Mouse (Mus musculus) stomach, postnatal 0 days (tissue): ENCODE measurements at regions not wholly inside any gene's neighbourhood (a gene's known extent, or its start where the extent isn't known, plus 50 kb on each side); places are given as distances from the start of the nearest gene placed in this dataset.

ENCODE experiments used
- ATAC-seq: fragments of 200-750 bp; cut with Nextera tagmentation; 2 replicates; pipeline ENCODE4 v1.8.0; 2017; ENCODE audit not compliant: low FRiP score, low TSS enrichment
- DNase-seq: peaks from one replicate; pipeline ENCODE4 v3.0.0-alpha.2; 2016; ENCODE audit warnings: low spot score
- H3K27ac ChIP-seq: fragments of 300-500 bp; sonication (generic); replicated peaks from 2 replicates; pipeline ENCODE4 v1.5.1; 2014; ENCODE audit warnings: mild to moderate bottlenecking, control low read depth
- H3K27me3 ChIP-seq: fragments of 300-500 bp; sonication (generic); 2 replicates; pipeline ENCODE4 v1.6.1; 2014; ENCODE audit warnings: low read length; ENCODE audit not compliant: control insufficient read depth, insufficient read depth
- H3K36me3 ChIP-seq: fragments of 300-500 bp; sonication (generic); 2 replicates; pipeline ENCODE4 v1.6.1; 2014; ENCODE audit warnings: low read length, mixed read lengths; ENCODE audit not compliant: control insufficient read depth, insufficient read depth
- H3K4me1 ChIP-seq: fragments of 300-500 bp; sonication (generic); replicated peaks from 2 replicates; pipeline ENCODE4 v1.6.1; 2014; ENCODE audit warnings: antibody characterized with exemption; ENCODE audit not compliant: control insufficient read depth, insufficient read depth
- H3K4me2 ChIP-seq: fragments of 300-500 bp; sonication (generic); replicated peaks from 2 replicates; pipeline ENCODE4 v1.6.1; 2014; ENCODE audit warnings: low read depth, mild to moderate bottlenecking, control low read depth, moderate library complexity
- H3K4me3 ChIP-seq: fragments of 300-500 bp; sonication (generic); 2 replicates; pipeline ENCODE4 v1.5.1; 2014; ENCODE audit warnings: low read depth, low read length, control low read depth
- H3K9ac ChIP-seq: fragments of 300-500 bp; sonication (generic); 2 replicates; pipeline ENCODE4 v1.6.1; 2014; ENCODE audit warnings: mild to moderate bottlenecking, low read length, control low read depth, mixed read lengths
- H3K9me3 ChIP-seq: fragments of 300-500 bp; sonication (generic); 2 replicates; pipeline ENCODE4 v1.6.1; 2016; ENCODE audit warnings: low read length; ENCODE audit not compliant: control insufficient read depth
- CTCF ChIP-seq: IDR thresholded peaks from 2 replicates; pipeline ENCODE4 v1.5.1; 2016; ENCODE audit warnings: antibody characterized with exemption, low read depth, mild to moderate bottlenecking, moderate library complexity
- EP300 ChIP-seq: optimal IDR thresholded peaks from 2 replicates; pipeline ENCODE3; 2016; ENCODE audit warnings: antibody characterized with exemption
- WGBS: fragments of 180-500 bp; shearing (Covaris S2); extraction: QIAGEN DNeasy Blood & Tissue Kit; methylation state at CpG from one replicate; pipeline ENCODE4 v1.1.7; 2014; 5-methylcytosine and 5-hydroxymethylcytosine counted together

GRCm38 (mm10) chr7:37373864-37374263, 399.6 kb downstream of the Zfp536 start:
- no peak overlapping the region for H3K27ac ChIP-seq
- H3K4me3 ChIP-seq, result no peak overlapping the region
- no peak overlapping the region for H3K9ac ChIP-seq
- no peaks in the 10 kb centered on the region for H3K36me3 ChIP-seq
- H3K4me1 ChIP-seq, result no peaks in the 10 kb centered on the region
- no peaks in the 10 kb centered on the region for H3K27me3 ChIP-seq
- ATAC-seq (peak; percentile 30; the same call in 1 of the 2 replicates), DNase-seq (peak; percentile 78)
- H3K9me3 ChIP-seq, result no peaks in the 10 kb centered on the region
- no peak for TF ChIP-seq EP300
- TF ChIP-seq CTCF, result peak; percentile 99
- 0 out of 2 replicates have a peak overlapping the region, but pooled peaks have one; percentile 29 for H3K4me2 ChIP-seq
- WGBS, result 8% methylated on average over 11 of the region's 11 CpGs

GRCm38 (mm10) chr7:37375044-37375443, 398.4 kb downstream of the Zfp536 start:
- no peaks in the 10 kb centered on the region for H3K27me3 ChIP-seq
- no peak for DNase-seq
- H3K4me2 ChIP-seq, result no peak overlapping the region
- H3K4me1 ChIP-seq, result no peaks in the 10 kb centered on the region
- WGBS, result 57% methylated on average over 9 of the region's 9 CpGs
- no peaks in the 10 kb centered on the region for H3K36me3 ChIP-seq
- no peak overlapping the region for H3K9ac ChIP-seq
- TF ChIP-seq CTCF (no peak), EP300 (no peak)
- H3K27ac ChIP-seq, result no peak overlapping the region
- no peak for ATAC-seq
- H3K9me3 ChIP-seq, result no peaks in the 10 kb centered on the region
- no peak overlapping the region for H3K4me3 ChIP-seq

GRCm38 (mm10) chr7:37375591-37375990, 397.9 kb downstream of the Zfp536 start:
- Histone ChIP-seq H3K4me2 (no peak overlapping the region), H3K4me1 (no peaks in the 10 kb centered on the region), H3K36me3 (no peaks in the 10 kb centered on the region), H3K27me3 (no peaks in the 10 kb centered on the region), H3K9me3 (no peaks in the 10 kb centered on the region), H3K4me3 (no peak overlapping the region), H3K27ac (no peak overlapping the region), H3K9ac (no peak overlapping the region)
- WGBS, result 46% methylated on average over 11 of the region's 11 CpGs
- no peak for TF ChIP-seq EP300
- ATAC-seq, result no peak
- DNase-seq, result no peak

GRCm38 (mm10) chr7:37376207-37376606, 397.2 kb downstream of the Zfp536 start:
- Histone ChIP-seq H3K4me2 (no peak overlapping the region), H3K27ac (no peak overlapping the region), H3K9ac (no peak overlapping the region), H3K4me3 (no peak overlapping the region), H3K4me1 (no peaks in the 10 kb centered on the region), H3K27me3 (no peaks in the 10 kb centered on the region), H3K36me3 (no peaks in the 10 kb centered on the region), H3K9me3 (no peaks in the 10 kb centered on the region)
- ATAC-seq (no peak), DNase-seq (no peak)
- no peak for TF ChIP-seq CTCF
- TF ChIP-seq EP300, result no peak
- WGBS, result 42% methylated on average over 6 of the region's 6 CpGs

GRCm38 (mm10) chr7:37377889-37378521, 395.4 kb downstream of the Zfp536 start:
- TF ChIP-seq EP300, result no peak
- TF ChIP-seq CTCF, result no peak
- DNase-seq (peak; percentile 77), ATAC-seq (peak; percentile 94)
- Histone ChIP-seq H3K36me3 (no peaks in the 10 kb centered on the region), H3K4me3 (no peak overlapping the region), H3K9ac (no peak overlapping the region), H3K4me1 (no peaks in the 10 kb centered on the region), H3K27ac (no peak overlapping the region), H3K9me3 (no peaks in the 10 kb centered on the region), H3K27me3 (no peaks in the 10 kb centered on the region), H3K4me2 (0 out of 2 replicates have a peak overlapping the region, but pooled peaks have one; percentile 20)
- WGBS, result 34% methylated on average over 19 of the region's 19 CpGs

GRCm38 (mm10) chr7:37387871-37388270, 385.6 kb downstream of the Zfp536 start:
- 82% methylated on average over 8 of the region's 8 CpGs for WGBS
- H3K4me2 ChIP-seq, result no peak overlapping the region
- no peaks in the 10 kb centered on the region for H3K27me3 ChIP-seq
- ATAC-seq, result no peak
- no peak for TF ChIP-seq EP300
- no peak for TF ChIP-seq CTCF
- no peaks in the 10 kb centered on the region for H3K36me3 ChIP-seq
- H3K4me1 ChIP-seq, result no peaks in the 10 kb centered on the region
- no peak for DNase-seq
- H3K9me3 ChIP-seq, result no peaks in the 10 kb centered on the region
- H3K27ac ChIP-seq, result no peak overlapping the region
- H3K4me3 ChIP-seq, result no peak overlapping the region
- H3K9ac ChIP-seq, result no peak overlapping the region
